Mouse (Mus musculus) c-Kit-positive CD71-negative TER-119-negative erythroid progenitor cells, embryonic 14.5 days (primary cell): ENCODE data around the gene Osbpl6.

Experiments used
- DNase-seq: peaks from one replicate; pipeline ENCODE4 v3.0.0-alpha.2; 2013; ENCODE audit warnings: low read depth

The Osbpl6 gene

GRCm38 (mm10) chr2:76648666-76649141 lies 242.4 kb downstream of the Osbpl6 start:
- no peak for DNase-seq
